Mouse (Mus musculus) frontal cortex, postnatal 36 days (tissue): ENCODE data around the gene Bst2.
"Not testable (repeated sequence)": the region's sequence is repeated elsewhere in the genome, so short reads cannot be mapped to it uniquely, and the experiment has no call there.

ENCODE experiments used
- DNase-seq, 2 experiments: peaks; one replicate each; pipeline ENCODE4 v3.0.0; 2022; ENCODE audit warnings: low spot score in 2 of 2

Gene Bst2

GRCm38 (mm10) chr8:71519037-71519825, 18.0 kb downstream of the Bst2 start:
- DNase-seq = not testable (repeated sequence)

GRCm38 (mm10) chr8:71516786-71517185, 20.5 kb downstream of the Bst2 start:
- no peak for DNase-seq

DNA sequence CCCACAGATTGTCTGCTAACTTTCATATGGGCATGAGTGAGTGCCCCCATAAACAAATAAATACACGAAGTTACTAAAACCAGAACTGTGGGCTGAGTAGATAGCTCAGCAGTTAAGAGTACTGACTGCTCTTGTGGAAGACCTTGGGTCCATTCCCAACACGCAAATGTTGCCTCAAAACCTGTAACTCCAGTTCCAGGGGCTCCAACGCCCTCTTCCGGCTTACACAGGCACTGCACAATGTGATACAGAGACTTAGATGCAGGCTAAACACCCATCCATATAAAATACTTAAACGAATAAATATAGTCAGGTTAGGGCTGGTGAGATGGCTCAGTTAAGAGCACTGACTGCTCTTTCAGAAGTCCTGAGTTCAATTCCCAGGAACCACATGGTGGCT, 22.2 kb downstream of the Bst2 start:
- DNase-seq = no peak

- DNase-seq = no peak
Observed at GRCm38 (mm10) chr8:71513018-71513754, 24.1 kb downstream of the Bst2 start.

- no peak for DNase-seq
Observed at GRCm38 (mm10) chr8:71511644-71512043, 25.6 kb downstream of the Bst2 start, which contains the start of gene Plvap. TSS of gene Plvap (minus strand) at chr8:71511752.

GRCm38 (mm10) chr8:71509316-71509715, 27.9 kb downstream of the Bst2 start:
- no peak for DNase-seq

- DNase-seq = peak; percentile 70 to 90
Observed at GRCm38 (mm10) chr8:71507589-71508104, 29.6 kb downstream of the Bst2 start.

GRCm38 (mm10) chr8:71505979-71506378, 31.3 kb downstream of the Bst2 start:
- DNase-seq = no peak

GRCm38 (mm10) chr8:71505326-71505725, 31.9 kb downstream of the Bst2 start:
- no peak for DNase-seq

- DNase-seq = no peak
Observed at GRCm38 (mm10) chr8:71504349-71504748, 32.9 kb downstream of the Bst2 start.

- no peak for DNase-seq
Observed at GRCm38 (mm10) chr8:71498816-71499690, 38.2 kb downstream of the Bst2 start.

DNA sequence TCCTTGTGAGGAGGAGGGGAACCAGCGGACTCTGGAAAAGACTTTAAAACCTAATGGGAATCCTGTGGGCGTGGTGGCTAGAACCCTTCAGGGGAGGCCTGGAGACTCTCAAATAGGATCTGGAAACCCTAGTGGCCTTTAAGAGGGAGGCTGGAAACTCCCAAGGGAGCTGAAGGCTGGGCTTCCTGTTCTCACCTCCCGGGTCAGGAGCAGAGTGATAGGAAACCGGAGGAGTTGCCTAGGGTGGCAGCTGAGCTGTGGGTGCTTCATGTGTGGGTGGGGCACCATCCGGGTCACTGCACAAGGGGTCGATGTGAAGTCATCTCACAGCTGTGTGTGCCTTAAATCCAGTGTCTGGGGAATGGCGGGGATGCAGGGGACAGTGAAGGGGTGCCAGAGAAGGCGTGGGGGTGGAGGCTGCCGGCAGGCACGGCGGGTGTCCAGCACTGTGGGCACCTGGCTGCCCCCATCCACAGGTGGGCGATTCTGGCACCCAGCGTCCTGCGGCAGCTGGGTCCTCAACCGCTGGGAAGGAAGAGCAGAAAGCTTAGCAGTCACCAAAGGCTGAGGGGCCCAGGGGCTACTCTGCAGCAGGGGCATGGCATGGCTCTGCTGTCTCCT, 39.3 kb downstream of the Bst2 start:
- DNase-seq = no peak

GRCm38 (mm10) chr8:71497077-71497645, 40.1 kb downstream of the Bst2 start:
- no peak for DNase-seq

- no peak for DNase-seq
Observed at GRCm38 (mm10) chr8:71496481-71496880, 40.8 kb downstream of the Bst2 start.

- no peak for DNase-seq
Observed at GRCm38 (mm10) chr8:71495811-71496210, 41.4 kb downstream of the Bst2 start.

DNA sequence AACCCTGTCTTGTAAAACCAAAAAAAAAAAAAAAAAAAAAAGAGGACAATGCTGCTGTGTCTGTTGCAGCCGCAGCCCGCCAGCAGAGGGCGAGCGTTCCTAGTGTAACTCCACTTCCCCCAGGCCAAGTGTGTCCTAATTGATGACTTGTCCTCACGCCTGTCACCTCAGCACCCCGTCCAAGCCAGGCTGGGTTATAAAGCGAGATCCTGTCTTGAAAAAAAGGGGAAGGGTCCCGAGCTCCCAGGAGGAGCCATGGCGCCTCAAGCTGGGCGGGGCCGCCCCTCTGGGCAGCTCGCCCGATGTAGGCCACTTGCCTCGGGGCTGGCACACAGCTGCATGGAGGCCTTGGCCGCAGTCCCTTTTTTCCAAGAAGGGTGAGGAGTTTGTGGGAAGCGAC, 42.2 kb downstream of the Bst2 start:
- peak; percentile 75 to 81 for DNase-seq

DNA sequence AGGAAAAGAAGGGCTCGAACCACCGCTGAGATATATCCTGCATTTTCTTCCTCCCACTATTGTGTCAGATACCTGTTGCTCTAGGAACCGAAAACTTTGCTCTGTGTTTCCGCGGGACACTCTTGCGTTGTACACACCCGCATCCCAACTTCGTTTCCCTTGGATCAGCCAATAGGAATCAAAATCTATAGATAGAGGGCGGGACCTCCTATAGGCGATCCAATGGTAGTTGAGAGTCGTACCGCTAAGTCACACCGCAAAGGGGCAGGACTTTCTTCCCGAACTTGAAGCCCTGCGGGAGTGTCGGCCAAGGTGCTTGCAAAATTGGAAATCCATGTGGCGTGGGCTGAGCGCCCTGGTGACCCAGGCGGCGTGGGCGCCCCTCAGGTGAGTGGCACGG, 48.8 kb downstream of the Bst2 start:
- DNase-seq = peak; percentile 84 to 91

GRCm38 (mm10) chr8:71487691-71488445, 49.4 kb downstream of the Bst2 start, which contains the start of gene Gtpbp3:
TSS of gene Gtpbp3 (plus strand) at chr8:71488103.
- DNase-seq = peak; percentile 72 to 84

- DNase-seq = no peak
Observed at GRCm38 (mm10) chr8:71486136-71486529, 51.1 kb downstream of the Bst2 start.
